Mouse (Mus musculus) embryonic stem cell, embryonic (primary cell): ENCODE data around the gene Tulp4.

Experiments
- CTCF ChIA-PET, 4 experiments: fragments of 300-600 bp in 2 of 4; fragments of 350-600 bp in 2 of 4; sonication (Branson Sonifier 250); formaldehyde crosslinking; loops; one replicate each; lab custom pipeline; 2022; ENCODE audit warnings: inconsistent platforms in 2 of 4; lab: Charles Lee
- POLR2A ChIA-PET, 4 experiments: fragments of 300-600 bp in 2 of 4; fragments of 350-600 bp in 2 of 4; sonication (Branson Sonifier 250); formaldehyde crosslinking; loops; one replicate each; lab custom pipeline; 2022; ENCODE audit warnings: antibody characterized with exemption in 4 of 4, inconsistent platforms in 1 of 4; lab: Charles Lee

Gene Tulp4

DNA sequence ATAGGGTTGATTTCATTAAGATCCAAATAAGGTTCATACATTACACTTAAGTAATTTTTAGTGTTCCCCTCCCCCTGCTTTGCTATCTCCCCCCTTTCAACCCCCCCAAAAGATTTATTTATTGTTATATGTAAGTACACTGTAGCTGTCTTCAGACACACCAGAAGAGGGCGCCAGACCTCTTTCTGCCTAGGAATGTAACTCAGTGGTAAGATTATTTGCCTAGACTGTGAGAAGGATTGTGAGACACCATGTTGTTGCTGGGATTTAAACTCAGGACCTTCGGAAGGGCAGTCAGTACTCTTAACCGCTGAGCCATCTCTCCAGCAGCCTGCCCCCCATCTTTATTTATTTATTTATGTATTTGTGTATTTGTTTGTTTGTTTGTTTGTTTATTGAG, 4.7 kb downstream of the Tulp4 start:
- ChIA-PET POLR2A (interaction anchor here in 3 of 4 experiments (0.6 to 1.8 kb wide), 6 partner anchors 15 to 906 kb away, joined by 3 read pairs; no protein-coding TSS in a partner anchor), CTCF (interaction anchor here in 1 of 4 experiments (0.6 kb wide), 2 partner anchors 23 to 105 kb away, joined by 4 read pairs; no protein-coding TSS in a partner anchor)

GRCm38 (mm10) chr17:6113653-6114052, 7.4 kb downstream of the Tulp4 start:
- CTCF ChIA-PET, result no interaction called here
- POLR2A ChIA-PET, result no interaction called here

GRCm38 (mm10) chr17:6115085-6115484, 8.8 kb downstream of the Tulp4 start:
- ChIA-PET POLR2A (interaction anchor here in 1 of 4 experiments (0.9 kb wide), 1 partner anchor 12 kb away, joined by 3 read pairs; no protein-coding TSS in a partner anchor), CTCF (no interaction called here)

DNA sequence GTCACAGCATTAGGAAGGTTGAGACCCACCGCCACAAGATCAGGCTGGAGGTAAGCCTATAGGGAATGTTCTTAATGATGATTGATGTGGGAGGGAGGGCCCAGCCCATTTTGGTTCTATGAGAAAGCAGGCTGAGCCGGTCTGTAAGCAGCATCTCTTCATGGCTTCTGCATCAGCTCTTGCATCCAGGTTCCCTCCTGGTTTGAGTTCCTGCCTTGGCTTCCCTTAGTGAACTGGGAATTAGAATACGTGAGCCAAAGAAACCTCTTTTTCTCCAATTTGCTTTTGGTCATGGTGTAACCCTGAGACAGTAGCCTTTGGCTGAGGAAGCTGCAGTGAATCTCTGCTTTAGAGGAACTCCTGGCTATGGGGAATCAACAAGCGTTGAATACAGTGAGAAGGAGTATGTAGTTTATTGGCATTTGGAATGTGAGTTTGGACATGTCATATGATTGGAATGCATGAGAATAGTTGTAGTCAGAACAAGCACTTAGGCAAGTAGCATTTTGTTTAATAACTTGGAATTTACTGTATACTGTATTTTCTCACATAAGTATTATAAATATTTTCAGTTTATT, 11.0 kb downstream of the Tulp4 start:
- ChIA-PET CTCF (no interaction called here), POLR2A (no interaction called here)

- ChIA-PET POLR2A (no interaction called here), CTCF (no interaction called here)
Observed at GRCm38 (mm10) chr17:6117917-6118316, 11.7 kb downstream of the Tulp4 start.

DNA sequence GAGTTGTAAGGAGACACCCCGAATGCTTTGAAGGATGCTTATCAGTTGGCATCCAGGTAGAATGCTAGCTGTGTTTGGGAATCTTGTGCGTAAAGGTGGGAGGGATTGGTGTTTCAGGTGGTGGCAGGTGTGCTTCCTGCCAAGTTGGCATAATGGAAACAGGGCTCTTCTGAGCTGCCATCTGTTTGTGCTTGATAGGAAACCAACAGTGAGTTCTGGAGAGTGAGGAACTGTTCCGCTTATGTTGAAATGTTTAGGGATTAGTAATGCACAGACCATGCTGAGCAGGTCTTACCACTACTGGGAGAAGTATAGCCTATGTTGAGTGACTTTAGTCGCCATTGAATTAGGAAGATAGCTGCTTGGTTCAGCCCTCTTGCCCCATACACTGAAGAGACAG, 12.6 kb downstream of the Tulp4 start:
- POLR2A ChIA-PET, result interaction anchor here in 1 of 4 experiments (1.1 to 1.2 kb wide), 2 partner anchors 27 to 44 kb away, joined by 3 read pairs; no protein-coding TSS in a partner anchor
- CTCF ChIA-PET, result no interaction called here

DNA sequence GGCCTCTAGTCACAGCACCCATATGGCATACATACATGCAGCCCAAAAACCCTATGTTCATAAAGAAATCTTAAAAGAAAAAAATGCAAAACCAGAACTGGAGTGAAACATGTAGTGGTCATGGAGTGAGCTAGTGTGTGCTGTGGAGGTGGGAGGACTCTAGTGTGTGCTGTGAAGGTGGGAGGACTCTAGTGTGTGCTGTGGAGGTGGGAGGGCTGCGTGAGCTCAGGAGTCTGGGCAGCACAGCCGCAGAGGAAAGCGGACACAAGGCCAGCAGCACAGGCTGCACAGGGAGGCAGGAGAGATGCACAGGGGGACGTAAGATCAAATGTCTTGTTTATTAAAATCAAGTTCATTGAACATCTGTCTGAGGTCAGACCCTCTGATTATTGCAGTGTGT, 17.5 kb downstream of the Tulp4 start:
- ChIA-PET CTCF (no interaction called here), POLR2A (no interaction called here)

DNA sequence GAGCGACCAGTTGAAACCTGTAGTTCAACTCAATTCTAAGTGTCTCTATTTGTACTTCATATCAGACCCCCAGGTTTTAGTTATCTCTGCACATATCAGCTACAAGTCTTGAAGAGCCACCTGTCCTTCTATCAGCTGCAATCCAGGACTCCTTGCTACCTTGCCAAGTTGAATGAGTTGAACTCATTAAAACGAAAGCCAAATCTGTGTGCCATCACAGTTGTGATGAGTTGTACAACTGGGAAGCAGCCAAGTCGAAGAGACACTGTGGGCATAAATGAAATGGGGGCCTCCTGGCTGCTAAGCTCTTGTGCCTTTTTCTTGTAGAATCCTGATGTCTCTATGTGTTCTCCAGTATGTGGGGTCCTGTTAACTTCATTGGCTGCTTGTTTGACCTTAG, 19.2 kb downstream of the Tulp4 start:
- ChIA-PET POLR2A (interaction anchor here in 1 of 4 experiments (0.7 to 1.6 kb wide), 2 partner anchors 15 to 29 kb away, joined by 3 to 4 read pairs; no protein-coding TSS in a partner anchor), CTCF (no interaction called here)

GRCm38 (mm10) chr17:6128039-6128438, 21.8 kb downstream of the Tulp4 start:
- ChIA-PET CTCF (no interaction called here), POLR2A (interaction anchor here (0.6 to 2.8 kb wide), 26 partner anchors 8 to 1770 kb away, joined by 3 to 16 read pairs (median 3); partner anchors contain the start of genes Gtf2h5 (in 2 of the 4), Serac1 (in 2 of the 4) and Tulp4 (in 2 of the 4))

DNA sequence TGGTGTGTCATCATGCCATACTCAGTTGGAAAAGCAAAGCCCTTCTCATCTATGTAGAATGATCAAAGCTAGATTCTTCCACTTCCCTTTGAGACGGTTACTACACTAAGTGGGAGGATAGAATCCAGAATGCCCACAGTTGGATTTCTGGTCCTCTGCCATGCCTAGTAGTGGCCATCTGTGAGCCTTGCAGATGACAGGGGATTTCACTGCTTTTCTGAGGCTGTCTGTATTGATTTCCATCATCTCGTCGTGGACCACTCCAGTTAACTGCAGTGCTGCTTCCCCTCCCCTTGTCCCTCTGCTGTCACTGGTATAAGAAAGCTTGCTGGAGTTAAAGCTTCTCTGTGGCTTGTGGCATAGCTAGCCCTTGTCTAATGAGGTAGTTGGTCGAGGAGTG, 23.1 kb downstream of the Tulp4 start:
- POLR2A ChIA-PET, result interaction anchor here in 1 of 4 experiments (1.3 kb wide), 1 partner anchor 14 kb away, joined by 3 read pairs; no protein-coding TSS in a partner anchor
- CTCF ChIA-PET, result no interaction called here

- ChIA-PET CTCF (no interaction called here), POLR2A (interaction anchor here in 1 of 4 experiments (0.9 kb wide), 1 partner anchor 36 kb away, joined by 3 read pairs; no protein-coding TSS in a partner anchor)
Observed at GRCm38 (mm10) chr17:6131083-6131482, 24.8 kb downstream of the Tulp4 start.

GRCm38 (mm10) chr17:6140875-6141274, 34.6 kb downstream of the Tulp4 start:
- POLR2A ChIA-PET, result no interaction called here
- CTCF ChIA-PET, result no interaction called here

GRCm38 (mm10) chr17:6141344-6141743, 35.1 kb downstream of the Tulp4 start:
- POLR2A ChIA-PET, result no interaction called here

DNA sequence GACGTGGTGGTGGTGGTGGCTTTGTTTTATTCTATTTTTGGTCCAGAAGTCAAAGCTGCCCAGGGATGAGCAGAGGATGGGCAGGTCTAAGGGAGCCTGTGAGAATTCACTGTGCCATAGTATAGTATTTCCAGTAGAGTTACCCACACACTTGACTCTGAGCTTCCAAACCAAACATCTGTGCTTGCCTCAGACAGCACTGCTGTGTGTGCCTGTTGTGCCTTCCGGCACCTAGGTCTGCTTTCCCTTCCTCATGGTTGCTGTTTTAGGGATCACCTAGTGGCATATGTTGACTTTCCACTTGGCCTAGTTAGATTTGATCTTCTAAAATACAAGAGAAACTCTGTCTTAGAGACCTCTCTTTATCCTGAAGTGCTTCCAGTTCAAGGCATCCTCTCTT, 39.0 kb downstream of the Tulp4 start:
- POLR2A ChIA-PET, result interaction anchor here in 2 of 4 experiments (1.4 to 1.5 kb wide), 2 partner anchors 10 to 19 kb away, joined by 4 to 6 read pairs; no protein-coding TSS in a partner anchor
- CTCF ChIA-PET, result no interaction called here

More at GRCm38 (mm10) chr17:6141344-6141743, 35.1 kb downstream of the Tulp4 start:
- CTCF ChIA-PET, result no interaction called here

- CTCF ChIA-PET, result no interaction called here
- POLR2A ChIA-PET, result interaction anchor here in 1 of 4 experiments (0.6 to 1.0 kb wide), 2 partner anchors 26 to 762 kb away, joined by 3 read pairs; no protein-coding TSS in a partner anchor
Observed at GRCm38 (mm10) chr17:6152941-6153340, 46.7 kb downstream of the Tulp4 start.

- CTCF ChIA-PET, result no interaction called here
- POLR2A ChIA-PET, result interaction anchor here in 1 of 4 experiments (1.0 kb wide), 1 partner anchor 27 kb away, joined by 3 read pairs; no protein-coding TSS in a partner anchor
Observed at GRCm38 (mm10) chr17:6153581-6153980, 47.3 kb downstream of the Tulp4 start.

DNA sequence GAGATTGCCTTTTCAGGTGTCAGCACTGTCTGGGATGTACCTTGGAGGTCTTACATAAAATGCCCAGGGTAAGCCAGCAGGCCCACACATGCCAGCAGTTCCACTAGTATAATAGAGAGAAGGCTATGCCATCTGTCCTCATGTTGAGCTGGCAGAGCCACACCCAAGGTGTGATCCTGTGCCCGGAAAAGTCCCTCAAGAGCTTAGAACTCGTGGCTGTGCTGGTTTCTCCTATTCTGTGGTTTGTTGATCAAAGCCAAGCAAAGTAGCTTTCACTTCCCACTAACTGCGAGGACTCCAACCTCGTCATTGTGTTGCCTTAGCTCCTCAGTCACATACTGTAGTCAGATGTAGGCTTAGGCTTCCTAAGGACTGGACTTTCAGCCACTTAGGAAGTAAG, 48.1 kb downstream of the Tulp4 start:
- ChIA-PET CTCF (interaction anchor here in 2 of 4 experiments (0.6 to 1.3 kb wide), 3 partner anchors 7 to 402 kb away, joined by 3 read pairs; no protein-coding TSS in a partner anchor), POLR2A (interaction anchor here in 1 of 4 experiments (1.8 kb wide), 1 partner anchor 8 kb away, joined by 6 read pairs; no protein-coding TSS in a partner anchor)

- POLR2A ChIA-PET, result interaction anchor here in 1 of 4 experiments (0.6 kb wide), 1 partner anchor 701 kb away, joined by 6 read pairs; no protein-coding TSS in a partner anchor
- CTCF ChIA-PET, result no interaction called here
Observed at GRCm38 (mm10) chr17:6160495-6160894, 54.3 kb downstream of the Tulp4 start.

DNA sequence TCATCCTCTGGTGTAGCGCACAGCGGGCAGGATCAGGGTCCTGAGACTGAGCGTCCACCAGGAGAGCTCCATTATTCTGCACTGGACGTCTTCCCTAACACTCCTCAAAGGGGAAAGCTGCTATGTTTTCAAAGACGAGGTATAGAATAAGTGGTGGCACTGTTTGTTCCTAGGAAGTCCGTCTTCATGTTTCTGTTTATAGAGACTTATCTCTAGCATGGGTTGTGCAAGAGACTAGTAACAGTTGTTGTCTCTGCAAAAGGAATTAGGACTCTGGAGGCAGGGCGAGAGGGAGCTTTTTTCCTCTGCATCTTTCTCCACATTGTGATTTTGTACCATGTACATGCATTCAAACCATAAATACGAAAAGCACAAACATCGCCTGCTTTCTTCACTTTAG, 55.7 kb downstream of the Tulp4 start:
- CTCF ChIA-PET, result no interaction called here
- POLR2A ChIA-PET, result interaction anchor here in 1 of 4 experiments (1.3 kb wide), 1 partner anchor 42 kb away, joined by 3 read pairs; no protein-coding TSS in a partner anchor

DNA sequence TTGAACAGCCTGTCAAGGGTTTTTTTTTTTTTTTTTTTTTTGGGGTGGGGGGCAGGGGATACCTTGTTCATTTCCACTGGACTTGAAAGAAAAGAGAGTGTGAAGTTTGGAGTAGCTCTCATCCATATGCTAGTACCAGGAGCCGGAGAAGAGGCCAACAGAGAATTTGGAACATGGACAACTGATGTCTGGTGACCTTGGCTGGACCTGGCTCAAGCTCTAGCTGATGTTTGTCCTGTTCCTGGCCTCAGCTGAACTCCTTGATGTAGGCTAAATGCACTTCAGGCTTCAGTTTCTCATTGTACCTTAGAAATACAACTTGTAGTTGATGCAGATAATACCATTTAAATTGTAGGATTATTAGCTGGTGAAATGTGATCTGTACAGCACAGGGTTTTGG, 56.5 kb downstream of the Tulp4 start:
- ChIA-PET POLR2A (interaction anchor here in 1 of 4 experiments (1.3 to 1.5 kb wide), 2 partner anchors 26 to 43 kb away, joined by 3 to 4 read pairs; no protein-coding TSS in a partner anchor), CTCF (no interaction called here)
